Comparison of ENCODE assay signal across 15 mouse cellular contexts in genomic region chr2:132595601-132596235, GRCm38 (mm10). TPM values are rescaled to one million over a fixed set of nuclear protein-coding genes. Genes with fewer than 3 reads are reported as not detected.
DNase-seq lines count a peak whose midpoint lies in the region; ATAC-seq and TF ChIP-seq lines count a peak whose summit lies in the region.
"Had no signal": no experiment of that assay in that cellular context is flagged by ENCODE, and none has a peak within 500 bp of the region (broad histone marks: within the 10 kb centered on the region; RNA-seq: fewer than 3 reads in every experiment).

No protein-coding gene starts in this region.

- TF ChIP-seq CTCF in hindbrain, postnatal 0 days (IDR thresholded peaks at IDR 0.05; ENCODE audit: low read depth) = no peak
- TF ChIP-seq CTCF in lung, adult 2 months (IDR thresholded peaks at IDR 0.05; ENCODE audit: insufficient read depth, low read length) = no peak
- no peak for TF ChIP-seq CTCF in lung, postnatal 0 days (IDR thresholded peaks at IDR 0.05)

- no peaks in the 10 kb centered on the region for H3K36me3 ChIP-seq in hindbrain, postnatal 0 days (ENCODE audit: insufficient read depth, low read length)
- H3K36me3 ChIP-seq in hindbrain, embryonic 12.5 days = no peaks in the 10 kb centered on the region
- H3K36me3 ChIP-seq in lung, postnatal 0 days (ENCODE audit: insufficient read depth, low read length) = no peaks in the 10 kb centered on the region
- H3K36me3 ChIP-seq in forebrain, embryonic 11.5 days (ENCODE audit: control insufficient read depth, insufficient read depth, low read length) = no peaks in the 10 kb centered on the region
- H3K36me3 ChIP-seq: embryonic facial prominence, embryonic 10.5 days; forebrain, embryonic 10.5 days; midbrain, embryonic 15.5 days had no signal

- no peak overlapping the region for H3K9ac ChIP-seq in hindbrain, postnatal 0 days (replicated peaks; ENCODE audit: low read length)
- H3K9ac ChIP-seq in hindbrain, embryonic 12.5 days = no peak overlapping the region
- H3K9ac ChIP-seq in lung, postnatal 0 days (replicated peaks; ENCODE audit: low read depth) = no peak overlapping the region
- H3K9ac ChIP-seq in forebrain, embryonic 11.5 days (ENCODE audit: low read length) = no peak overlapping the region
- H3K9ac ChIP-seq: lung, embryonic 14.5 days; midbrain, embryonic 15.5 days had no signal

- DNase-seq in hindbrain, postnatal 0 days (ENCODE audit: low spot score) = no peak
- peak; percentile 44 to 56 for DNase-seq in lung, adult 18-20 months
- no peak for DNase-seq in lung, adult 2 months
- DNase-seq in lung, postnatal 0 days (ENCODE audit: low spot score) = peak; percentile 61
- no peak for DNase-seq in forebrain, embryonic 11.5 days (ENCODE audit: low spot score)
- DNase-seq: gastrocnemius, postnatal 25 days; lung, embryonic 14.5 days; spleen, adult 18-20 months had no signal

- TF ChIP-seq POLR2A in lung, adult 2 months (IDR thresholded peaks at IDR 0.05; ENCODE audit: borderline replicate concordance, extremely low read depth, low read depth, low read length) = no peak

- 0 out of 2 replicates have a peak overlapping the region, but pooled peaks have one; percentile 7 for H3K27ac ChIP-seq in hindbrain, postnatal 0 days
- H3K27ac ChIP-seq in hindbrain, embryonic 12.5 days = no peak overlapping the region
- H3K27ac ChIP-seq in lung, postnatal 0 days (ENCODE audit: low read length) = no peak overlapping the region
- no peak overlapping the region for H3K27ac ChIP-seq in forebrain, embryonic 11.5 days (ENCODE audit: low read depth, low read length)
- H3K27ac ChIP-seq: embryonic facial prominence, embryonic 10.5 days; forebrain, embryonic 10.5 days; kidney, postnatal 0 days; midbrain, embryonic 15.5 days had no signal

- peaks cover 7% of the 10 kb centered on the region for H3K4me1 ChIP-seq in hindbrain, postnatal 0 days (ENCODE audit: insufficient read depth, low read length)
- H3K4me1 ChIP-seq in hindbrain, embryonic 12.5 days = no peaks in the 10 kb centered on the region
- H3K4me1 ChIP-seq in lung, adult 2 months (ENCODE audit: control insufficient read depth, insufficient read depth, low read length) = no peaks in the 10 kb centered on the region
- no peaks in the 10 kb centered on the region for H3K4me1 ChIP-seq in lung, postnatal 0 days (ENCODE audit: insufficient read depth, low read depth, low read length)
- H3K4me1 ChIP-seq in forebrain, embryonic 11.5 days (replicated peaks; ENCODE audit: control insufficient read depth, insufficient read depth, low read length) = no peaks in the 10 kb centered on the region
- H3K4me1 ChIP-seq: embryonic facial prominence, embryonic 10.5 days; forebrain, embryonic 10.5 days; midbrain, embryonic 15.5 days had no signal

- WGBS in hindbrain, postnatal 0 days = 65% methylated on average over 11 of the region's 11 CpGs
- 88% methylated on average over 11 of the region's 11 CpGs for WGBS in hindbrain, embryonic 12.5 days
- WGBS in lung, adult 2 months = 49% methylated on average over 11 of the region's 11 CpGs
- WGBS in lung, postnatal 0 days = 64% methylated on average over 11 of the region's 11 CpGs
- WGBS in forebrain, embryonic 11.5 days = 86% methylated on average over 11 of the region's 11 CpGs

- ATAC-seq in hindbrain, postnatal 0 days = no peak
- ATAC-seq in hindbrain, embryonic 12.5 days (ENCODE audit: low FRiP score) = no peak
- no peak for ATAC-seq in lung, postnatal 0 days
- peak; percentile 58 for ATAC-seq in neutrophil, adult 5-6 weeks (ENCODE audit: extremely low read depth, insufficient number of reproducible peaks, low FRiP score, poor library complexity, severe bottlenecking)
- no peak for ATAC-seq in forebrain, embryonic 11.5 days (replicated peaks; ENCODE audit: low FRiP score)
- ATAC-seq: hindbrain, embryonic 16.5 days; midbrain, embryonic 15.5 days had no signal

- H3K4me2 ChIP-seq in hindbrain, postnatal 0 days (ENCODE audit: low read depth, low read length) = no peak overlapping the region
- no peak overlapping the region for H3K4me2 ChIP-seq in hindbrain, embryonic 12.5 days (replicated peaks)
- no peak overlapping the region for H3K4me2 ChIP-seq in lung, postnatal 0 days (replicated peaks; ENCODE audit: low read depth, low read length)
- H3K4me2 ChIP-seq in forebrain, embryonic 11.5 days (ENCODE audit: low read depth, low read length, severe bottlenecking) = no peak overlapping the region
- H3K4me2 ChIP-seq: lung, embryonic 14.5 days; midbrain, embryonic 15.5 days had no signal

- no peaks in the 10 kb centered on the region for H3K9me3 ChIP-seq in hindbrain, postnatal 0 days (ENCODE audit: low read length)
- no peaks in the 10 kb centered on the region for H3K9me3 ChIP-seq in hindbrain, embryonic 12.5 days (replicated peaks)
- H3K9me3 ChIP-seq in lung, postnatal 0 days (ENCODE audit: low read length) = no peaks in the 10 kb centered on the region
- H3K9me3 ChIP-seq in forebrain, embryonic 11.5 days (ENCODE audit: control insufficient read depth, low read length) = no peaks in the 10 kb centered on the region
- H3K9me3 ChIP-seq: embryonic facial prominence, embryonic 10.5 days; forebrain, embryonic 10.5 days; midbrain, embryonic 15.5 days had no signal

- peak; percentile 41 for TF ChIP-seq EP300 in lung, postnatal 0 days (IDR thresholded peaks at IDR 0.05)

- H3K4me3 ChIP-seq in hindbrain, postnatal 0 days (ENCODE audit: low read length) = no peak overlapping the region
- no peak overlapping the region for H3K4me3 ChIP-seq in hindbrain, embryonic 12.5 days
- no peak overlapping the region for H3K4me3 ChIP-seq in lung, adult 2 months (replicated peaks; ENCODE audit: extremely low read depth, low read depth, low read length)
- H3K4me3 ChIP-seq in lung, postnatal 0 days (ENCODE audit: low read depth, low read length) = no peak overlapping the region
- H3K4me3 ChIP-seq in forebrain, embryonic 11.5 days (ENCODE audit: low read depth, low read length) = no peak overlapping the region
- H3K4me3 ChIP-seq: embryonic facial prominence, embryonic 10.5 days; forebrain, embryonic 10.5 days; midbrain, embryonic 15.5 days had no signal

- no peaks in the 10 kb centered on the region for H3K27me3 ChIP-seq in hindbrain, postnatal 0 days (ENCODE audit: insufficient read depth, low read length)
- no peaks in the 10 kb centered on the region for H3K27me3 ChIP-seq in hindbrain, embryonic 12.5 days
- no peaks in the 10 kb centered on the region for H3K27me3 ChIP-seq in lung, postnatal 0 days (replicated peaks; ENCODE audit: insufficient read depth, low read length)
- no peaks in the 10 kb centered on the region for H3K27me3 ChIP-seq in forebrain, embryonic 11.5 days (ENCODE audit: control insufficient read depth, insufficient read depth, low read length)
- H3K27me3 ChIP-seq: midbrain, embryonic 15.5 days had no signal

RNA-seq across cellular contexts. Expression of gene Gpcpd1, which starts 8.2 kb away (rescaled TPM):
- 43.9 and 46.9 TPM in 2 replicates for total RNA-seq in hindbrain, postnatal 0 days (2014; rRNA removed)
- polyA plus RNA-seq in hindbrain, postnatal 0 days (2015; fragmentation: Nextera tagmentation; extraction: Ambion mirVana) = 84.0 and 91.9 TPM in 2 replicates
- polyA plus RNA-seq in hindbrain, embryonic 12.5 days (2016; fragmentation: Nextera tagmentation; extraction: Ambion mirVana) = 71.0 and 82.5 TPM in 2 replicates
- 7.2 and 12.4 TPM in 2 replicates for polyA plus RNA-seq in lung, adult 2 months (2012; rRNA removed)
- polyA plus RNA-seq in lung, postnatal 0 days (2015; fragmentation: Nextera tagmentation; extraction: Ambion mirVana) = 47.9 and 52.2 TPM in 2 replicates
- 559 and 604 TPM in 2 replicates for total RNA-seq in neutrophil, adult 5-6 weeks (2017)
- polyA plus RNA-seq in forebrain, embryonic 11.5 days (2014; fragmentation: Nextera tagmentation; extraction: Ambion mirVana) = 41.9 and 49.4 TPM in 2 replicates

Comparison
In these comparisons a context has a peak if more than half of its experiments do, and no peak if none do; other contexts are left out.
1. DNase-seq: peak in lung, adult 18-20 months (2 of 2) and lung, postnatal 0 days (single experiment); none in hindbrain, postnatal 0 days (single experiment), lung, adult 2 months (single experiment) and forebrain, embryonic 11.5 days (single experiment).